Mouse (Mus musculus): Measurements from ENCODE around the gene Hs2st1. TPM values are rescaled to one million over a fixed set of nuclear protein-coding genes. Genes with fewer than 3 reads are reported as not detected.

Gene Hs2st1
- polyA plus RNA-seq, 1 experiment, result 3.0 TPM

DNA sequence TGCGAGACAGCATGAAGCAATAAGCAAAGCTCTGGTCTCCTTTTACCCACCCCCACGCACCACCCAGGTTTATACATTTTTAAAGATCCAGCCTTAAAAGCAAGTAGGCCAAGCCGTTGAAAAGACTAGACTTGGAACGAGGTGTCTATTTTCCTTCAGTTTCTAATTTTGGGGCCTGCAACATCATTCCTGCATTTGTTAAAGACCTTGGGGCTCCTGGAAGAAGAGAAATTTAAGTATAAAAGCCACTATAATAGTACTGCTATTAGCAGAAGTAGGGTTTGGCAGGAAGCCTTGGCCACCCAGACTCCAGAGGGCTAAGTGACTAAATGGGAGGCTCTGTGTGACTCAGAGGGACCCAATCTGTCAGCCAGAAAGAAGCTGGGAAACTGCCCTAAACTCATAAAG lies 144.9 kb downstream of the Hs2st1 start:
- TF ChIP-seq CTCF (IDR thresholded peaks at IDR 0.05; ENCODE audit: control insufficient read depth, insufficient read depth, insufficient replicate concordance, low read depth, low read length) (no peak), POLR2A (IDR thresholded peaks at IDR 0.05; ENCODE audit: control insufficient read depth, low read depth, low read length) (no peak)
- no peak overlapping the region for H3K4me3 ChIP-seq (ENCODE audit: control insufficient read depth, low read depth, low read length)
- no peaks in the 10 kb centered on the region for H3K27me3 ChIP-seq (ENCODE audit: control insufficient read depth, insufficient read depth, low read length)
- H3K36me3 ChIP-seq (ENCODE audit: control insufficient read depth, insufficient read depth, low read length), result no peaks in the 10 kb centered on the region
- H3K4me1 ChIP-seq (ENCODE audit: control insufficient read depth, insufficient read depth, low read length), result no peaks in the 10 kb centered on the region
- no peak overlapping the region for H3K27ac ChIP-seq (ENCODE audit: control insufficient read depth, insufficient read depth, low read depth, low read length)

DNA sequence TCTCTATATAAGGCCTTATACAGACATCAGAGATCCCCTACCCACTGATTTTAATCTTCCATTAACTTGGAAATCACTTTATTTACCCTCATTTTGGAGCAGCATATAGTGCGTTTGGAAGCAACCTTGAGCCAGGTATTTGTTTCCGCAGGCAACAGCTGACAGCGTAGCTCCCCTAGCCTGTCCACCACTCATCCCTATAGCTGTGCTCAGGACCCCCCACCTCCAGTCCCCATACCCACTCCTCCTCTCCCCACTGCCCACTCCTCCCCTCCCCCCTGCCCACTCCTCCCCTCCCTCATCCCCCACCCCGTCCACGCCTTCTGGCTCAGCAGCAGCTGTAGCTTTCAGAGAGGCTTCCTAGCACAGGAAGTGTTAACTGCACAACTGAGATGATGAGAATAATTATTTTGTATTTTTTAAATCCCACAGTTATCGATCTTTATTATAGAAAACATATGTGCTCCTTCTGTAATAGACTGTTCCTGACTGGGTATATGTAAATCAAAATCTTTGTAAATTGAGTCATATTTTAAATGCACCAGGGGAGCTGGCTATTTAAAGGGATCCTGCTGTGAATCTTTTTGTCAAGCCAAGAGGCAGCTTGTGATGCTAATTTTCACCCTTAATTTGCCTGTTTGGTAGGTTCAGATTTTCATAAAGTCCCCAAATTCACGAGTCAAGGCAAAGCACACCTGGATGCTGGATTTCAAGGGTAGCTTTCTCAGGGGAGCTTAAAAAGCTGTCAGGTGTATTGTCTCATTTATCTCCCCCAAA lies 148.4 kb downstream of the Hs2st1 start:
- Histone ChIP-seq H3K27me3 (ENCODE audit: control insufficient read depth, insufficient read depth, low read length) (no peaks in the 10 kb centered on the region), H3K27ac (ENCODE audit: control insufficient read depth, insufficient read depth, low read depth, low read length) (no peak overlapping the region), H3K4me1 (ENCODE audit: control insufficient read depth, insufficient read depth, low read length) (no peaks in the 10 kb centered on the region), H3K4me3 (ENCODE audit: control insufficient read depth, low read depth, low read length) (no peak overlapping the region), H3K36me3 (ENCODE audit: control insufficient read depth, insufficient read depth, low read length) (no peaks in the 10 kb centered on the region)
- TF ChIP-seq POLR2A (IDR thresholded peaks at IDR 0.05; ENCODE audit: control insufficient read depth, low read depth, low read length) (no peak), CTCF (IDR thresholded peaks at IDR 0.05; ENCODE audit: control insufficient read depth, insufficient read depth, insufficient replicate concordance, low read depth, low read length) (no peak)

DNA sequence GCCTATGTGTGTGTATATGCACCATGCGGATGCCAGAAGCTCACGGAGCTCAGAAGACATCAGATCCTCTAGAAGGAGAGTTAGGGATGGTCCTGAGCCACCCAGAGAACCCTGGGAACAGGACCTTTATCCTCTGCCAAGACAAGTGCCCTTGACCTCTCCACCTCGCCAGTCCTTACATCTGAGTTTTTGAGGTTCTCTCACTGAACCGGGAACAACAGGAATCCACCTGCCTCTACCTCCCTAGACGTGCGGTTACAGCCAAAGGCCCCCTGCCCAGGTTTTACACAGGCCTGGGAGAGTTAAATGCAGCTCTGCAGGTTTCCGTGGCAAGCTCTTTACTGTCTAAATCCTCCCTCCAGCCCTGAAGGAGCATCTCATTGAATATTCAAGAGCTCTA lies 156.2 kb downstream of the Hs2st1 start:
- TF ChIP-seq CTCF (IDR thresholded peaks at IDR 0.05; ENCODE audit: control insufficient read depth, insufficient read depth, insufficient replicate concordance, low read depth, low read length) (no peak), POLR2A (IDR thresholded peaks at IDR 0.05; ENCODE audit: control insufficient read depth, low read depth, low read length) (no peak)
- Histone ChIP-seq H3K27ac (ENCODE audit: control insufficient read depth, insufficient read depth, low read depth, low read length) (no peak overlapping the region), H3K4me1 (ENCODE audit: control insufficient read depth, insufficient read depth, low read length) (no peaks in the 10 kb centered on the region), H3K4me3 (ENCODE audit: control insufficient read depth, low read depth, low read length) (no peak overlapping the region), H3K36me3 (ENCODE audit: control insufficient read depth, insufficient read depth, low read length) (no peaks in the 10 kb centered on the region), H3K27me3 (ENCODE audit: control insufficient read depth, insufficient read depth, low read length) (no peaks in the 10 kb centered on the region)

DNA sequence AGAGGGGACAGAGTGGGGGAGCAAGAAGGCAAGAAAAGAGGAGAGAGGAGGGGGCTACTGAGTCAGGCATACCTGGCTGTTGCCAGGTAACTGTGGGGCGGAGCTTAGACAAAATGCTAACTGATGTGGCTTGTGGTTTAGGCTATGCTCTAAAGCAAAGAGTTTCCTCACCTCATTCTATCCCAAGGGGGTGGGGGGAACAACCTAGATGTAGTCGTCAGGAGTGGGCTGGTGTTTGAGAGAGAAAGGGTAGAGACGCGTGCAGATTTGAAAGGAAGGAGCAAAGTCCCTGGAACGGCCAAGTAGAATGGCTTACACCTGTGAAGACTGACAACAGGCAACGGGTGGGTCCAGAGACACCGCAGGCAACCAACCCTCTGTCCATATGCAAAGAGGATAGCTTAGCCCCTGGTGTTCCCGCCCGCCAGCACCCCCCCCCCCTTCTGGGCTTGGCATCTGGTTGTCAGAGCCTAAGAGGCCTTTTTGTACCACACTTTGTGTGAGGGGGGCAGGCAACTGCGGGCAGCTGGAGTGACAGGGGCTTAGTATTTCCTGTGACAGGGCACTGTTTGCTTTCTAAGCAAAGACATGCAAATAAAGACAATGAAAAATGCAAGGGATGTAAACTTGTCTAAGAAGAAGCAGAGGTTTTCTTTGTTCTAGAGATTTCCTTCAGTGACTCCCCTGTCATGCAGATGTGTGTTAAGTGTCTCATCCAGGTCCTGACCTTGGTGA lies 157.3 kb downstream of the Hs2st1 start:
- Histone ChIP-seq H3K27ac (ENCODE audit: control insufficient read depth, insufficient read depth, low read depth, low read length) (no peak overlapping the region), H3K36me3 (ENCODE audit: control insufficient read depth, insufficient read depth, low read length) (no peaks in the 10 kb centered on the region), H3K27me3 (ENCODE audit: control insufficient read depth, insufficient read depth, low read length) (no peaks in the 10 kb centered on the region), H3K4me3 (ENCODE audit: control insufficient read depth, low read depth, low read length) (no peak overlapping the region), H3K4me1 (ENCODE audit: control insufficient read depth, insufficient read depth, low read length) (no peaks in the 10 kb centered on the region)
- TF ChIP-seq POLR2A (IDR thresholded peaks at IDR 0.05; ENCODE audit: control insufficient read depth, low read depth, low read length), result no peak
- TF ChIP-seq CTCF (IDR thresholded peaks at IDR 0.05; ENCODE audit: control insufficient read depth, insufficient read depth, insufficient replicate concordance, low read depth, low read length), result no peak

DNA sequence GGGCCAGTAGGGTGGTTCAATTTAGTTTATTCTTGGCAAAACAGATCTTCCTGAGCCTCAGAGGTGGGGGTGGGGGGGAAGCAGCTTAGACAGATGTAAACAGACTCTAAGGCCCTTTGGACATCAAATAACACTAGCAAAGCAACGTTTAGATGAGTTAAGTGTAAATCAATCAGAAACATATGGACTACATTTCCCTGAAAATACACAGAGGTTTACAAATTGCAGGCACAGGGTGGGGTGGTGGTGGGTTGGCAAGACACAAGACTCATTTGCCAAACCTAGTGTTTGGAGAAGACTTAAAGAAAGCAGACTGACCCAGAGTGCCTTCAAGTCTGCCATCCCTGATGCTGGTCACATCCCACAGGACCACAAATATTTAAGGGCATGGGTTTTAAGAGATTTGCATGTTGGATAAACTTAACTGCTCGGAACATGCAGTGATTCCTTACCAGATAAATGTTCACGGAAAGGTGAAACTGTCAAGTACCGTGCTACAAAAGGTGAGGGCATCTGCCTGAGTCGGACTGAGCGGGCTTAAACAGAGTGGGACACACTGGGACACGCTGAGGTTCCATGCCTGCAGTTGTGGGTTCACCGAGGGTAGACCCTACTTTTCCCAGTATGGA lies 158.2 kb downstream of the Hs2st1 start:
- TF ChIP-seq POLR2A (IDR thresholded peaks at IDR 0.05; ENCODE audit: control insufficient read depth, low read depth, low read length), result no peak
- TF ChIP-seq CTCF (IDR thresholded peaks at IDR 0.05; ENCODE audit: control insufficient read depth, insufficient read depth, insufficient replicate concordance, low read depth, low read length), result no peak
- Histone ChIP-seq H3K4me3 (ENCODE audit: control insufficient read depth, low read depth, low read length) (no peak overlapping the region), H3K27me3 (ENCODE audit: control insufficient read depth, insufficient read depth, low read length) (no peaks in the 10 kb centered on the region), H3K27ac (ENCODE audit: control insufficient read depth, insufficient read depth, low read depth, low read length) (no peak overlapping the region), H3K4me1 (ENCODE audit: control insufficient read depth, insufficient read depth, low read length) (no peaks in the 10 kb centered on the region), H3K36me3 (ENCODE audit: control insufficient read depth, insufficient read depth, low read length) (no peaks in the 10 kb centered on the region)

DNA sequence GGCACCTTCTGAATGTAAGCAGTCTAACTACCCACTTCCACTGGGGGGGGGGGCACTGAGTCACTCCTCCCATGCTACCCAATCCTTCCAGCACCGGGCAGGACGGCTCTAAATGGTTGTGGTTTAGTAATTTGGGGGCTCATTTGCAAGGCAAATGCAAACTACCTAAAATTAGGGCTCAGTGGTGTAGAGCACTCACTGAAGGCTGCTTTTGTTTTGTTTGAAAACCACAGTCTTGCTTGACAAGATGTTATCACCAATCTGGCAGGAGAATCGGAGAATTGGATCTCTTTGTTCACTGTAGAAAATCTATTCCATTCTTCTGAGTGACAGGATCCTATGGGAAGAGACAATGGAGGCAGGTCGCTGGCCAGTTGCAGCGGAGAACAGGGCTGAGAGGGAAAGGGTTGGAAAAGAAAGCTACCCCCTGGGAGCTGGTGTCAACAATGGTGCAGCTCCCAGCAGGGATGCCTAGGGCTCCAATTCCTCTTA lies 158.9 kb downstream of the Hs2st1 start:
- no peaks in the 10 kb centered on the region for H3K36me3 ChIP-seq (ENCODE audit: control insufficient read depth, insufficient read depth, low read length)
- H3K27me3 ChIP-seq (ENCODE audit: control insufficient read depth, insufficient read depth, low read length), result no peaks in the 10 kb centered on the region
- no peak overlapping the region for H3K4me3 ChIP-seq (ENCODE audit: control insufficient read depth, low read depth, low read length)
- no peaks in the 10 kb centered on the region for H3K4me1 ChIP-seq (ENCODE audit: control insufficient read depth, insufficient read depth, low read length)
- TF ChIP-seq POLR2A (IDR thresholded peaks at IDR 0.05; ENCODE audit: control insufficient read depth, low read depth, low read length), result no peak
- no peak for TF ChIP-seq CTCF (IDR thresholded peaks at IDR 0.05; ENCODE audit: control insufficient read depth, insufficient read depth, insufficient replicate concordance, low read depth, low read length)
- no peak overlapping the region for H3K27ac ChIP-seq (ENCODE audit: control insufficient read depth, insufficient read depth, low read depth, low read length)

DNA sequence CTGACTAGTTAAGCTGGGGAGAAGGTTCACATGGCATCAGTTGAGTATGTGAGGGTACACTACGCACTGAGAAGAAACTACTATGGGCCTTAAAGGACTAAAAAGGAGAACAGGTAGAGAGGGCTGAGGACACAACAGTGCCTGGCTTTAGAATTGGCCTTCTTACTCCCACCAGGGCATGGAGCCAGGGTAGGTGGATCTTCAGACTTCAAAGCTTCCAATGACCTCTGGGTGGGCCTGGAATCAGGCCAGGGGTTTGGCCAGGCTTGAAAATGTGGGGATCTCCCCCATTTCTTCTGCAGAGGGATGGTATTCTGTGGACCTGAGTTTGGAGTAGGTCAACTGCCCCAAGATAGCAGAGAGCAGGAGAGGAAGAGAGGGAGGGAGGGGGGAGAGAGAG lies 161.0 kb downstream of the Hs2st1 start:
- no peaks in the 10 kb centered on the region for H3K36me3 ChIP-seq (ENCODE audit: control insufficient read depth, insufficient read depth, low read length)
- no peak overlapping the region for H3K27ac ChIP-seq (ENCODE audit: control insufficient read depth, insufficient read depth, low read depth, low read length)
- no peaks in the 10 kb centered on the region for H3K27me3 ChIP-seq (ENCODE audit: control insufficient read depth, insufficient read depth, low read length)
- TF ChIP-seq POLR2A (IDR thresholded peaks at IDR 0.05; ENCODE audit: control insufficient read depth, low read depth, low read length), result no peak
- no peak for TF ChIP-seq CTCF (IDR thresholded peaks at IDR 0.05; ENCODE audit: control insufficient read depth, insufficient read depth, insufficient replicate concordance, low read depth, low read length)
- H3K4me3 ChIP-seq (ENCODE audit: control insufficient read depth, low read depth, low read length), result no peak overlapping the region
- no peaks in the 10 kb centered on the region for H3K4me1 ChIP-seq (ENCODE audit: control insufficient read depth, insufficient read depth, low read length)
